Mouse (Mus musculus) heart, adult 2 months (tissue): ENCODE measurements around the gene Gast. TPM values are rescaled to one million over a fixed set of nuclear protein-coding genes. Genes with fewer than 3 reads are reported as not detected.
A peak's percentile ranks its signal among the peaks of the same experiment; 100 is the strongest.

Experiments
- DNase-seq, 2 experiments: peaks; one replicate each; pipeline ENCODE4 v3.0.0; 2021
- H3K27ac ChIP-seq: fragments of 200-600 bp; 2 replicates; pipeline ENCODE4 v1.8.1; 2022
- H3K27me3 ChIP-seq: fragments of 200-500 bp; 2 replicates; pipeline ENCODE4 v1.6.1; 2012; ENCODE audit warnings: mild to moderate bottlenecking, low read length, inconsistent platforms, mixed read lengths; ENCODE audit not compliant: control insufficient read depth, insufficient read depth
- H3K36me3 ChIP-seq: fragments of 200-500 bp; 2 replicates; pipeline ENCODE4 v1.6.1; 2012; ENCODE audit warnings: low read length, inconsistent platforms; ENCODE audit not compliant: control insufficient read depth, insufficient read depth
- H3K4me1 ChIP-seq: fragments of 200-500 bp; 2 replicates; pipeline ENCODE4 v1.6.1; 2011; ENCODE audit warnings: low read length; ENCODE audit not compliant: control insufficient read depth, insufficient read depth
- H3K4me3 ChIP-seq: fragments of 200-600 bp; 2 replicates; pipeline ENCODE4 v1.8.1; 2022
- H3K79me2 ChIP-seq: fragments of 200-500 bp; replicated peaks from 2 replicates; pipeline ENCODE4 v1.6.1; 2012; ENCODE audit warnings: mild to moderate bottlenecking, inconsistent platforms, low read length, moderate library complexity, mixed read lengths; ENCODE audit not compliant: control insufficient read depth, insufficient read depth
- H3K9ac ChIP-seq: fragments of 200-500 bp; 2 replicates; pipeline ENCODE4 v1.6.1; 2012; ENCODE audit warnings: low read depth, mild to moderate bottlenecking, control low read depth, inconsistent platforms, low read length, mixed read lengths
- CTCF ChIP-seq: fragments of 200-600 bp; IDR thresholded peaks from 2 replicates; pipeline ENCODE4 v1.8.1; 2022; ENCODE audit warnings: antibody characterized with exemption, mild to moderate bottlenecking, moderate library complexity
- EP300 ChIP-seq: fragments of 200-500 bp; IDR thresholded peaks from 2 replicates; pipeline ENCODE4 v1.6.1; 2011; ENCODE audit warnings: low read depth, low read length, control low read depth; ENCODE audit not compliant: insufficient read depth
- POLR2A ChIP-seq: fragments of 200-500 bp; IDR thresholded peaks from 2 replicates; pipeline ENCODE4 v1.6.1; 2011; ENCODE audit warnings: mild to moderate bottlenecking, low read depth, low read length, control low read depth; ENCODE audit not compliant: insufficient read depth
- WGBS: fragments of 180-500 bp; shearing (Covaris S2); methylation state at CpG from one replicate; pipeline ENCODE4 v1.1.7; 2018; 5-methylcytosine and 5-hydroxymethylcytosine counted together
- intact Hi-C: fragments of 180-260 bp; cut with DNase I; formaldehyde crosslinking; loops from one replicate; pipeline ENCODE4 v1.15.1; 2025
- polyA plus RNA-seq: library from polyadenylated mRNA; depleted of rRNA; stranded (reverse); fragments of >200 nt; gene quantifications from 2 replicates; pipeline ENCODE4 v1.2.3, GENCODE M21; 2012
- total RNA-seq, 2 experiments: library from RNA; stranded (reverse); gene quantifications; 2 replicates each; pipeline ENCODE4 v1.2.3; 2021

The Gast gene
- total and polyA plus RNA-seq, 3 experiments: not detected

- Histone ChIP-seq H3K27ac (peak overlapping the region; percentile 24; the same call in 1 of the 2 replicates), H3K79me2 (no peaks in the 10 kb centered on the region), H3K4me1 (no peaks in the 10 kb centered on the region), H3K9ac (no peak overlapping the region), H3K4me3 (no peak overlapping the region), H3K36me3 (no peaks in the 10 kb centered on the region), H3K27me3 (no peaks in the 10 kb centered on the region)
- WGBS: 52% methylated on average over 1 of the region's 1 CpGs
- intact Hi-C loops: no loop called here
- DNase-seq: no peak
- no peak for TF ChIP-seq CTCF
- TF ChIP-seq POLR2A: no peak
- TF ChIP-seq EP300: no peak
Measured at GRCm38 (mm10) chr11:100311656-100312055, 22.6 kb upstream of the Gast start.

- Histone ChIP-seq H3K4me1 (no peaks in the 10 kb centered on the region), H3K27me3 (no peaks in the 10 kb centered on the region), H3K36me3 (no peaks in the 10 kb centered on the region), H3K4me3 (no peak overlapping the region), H3K9ac (no peak overlapping the region), H3K27ac (peak overlapping the region; percentile 24), H3K79me2 (no peaks in the 10 kb centered on the region)
- TF ChIP-seq EP300: peak; percentile 90
- TF ChIP-seq POLR2A: no peak
- WGBS: 26% methylated on average over 5 of the region's 5 CpGs
- intact Hi-C loops: no loop called here
- DNase-seq: peak in 1 of 2 experiments; percentile 54
Measured at GRCm38 (mm10) chr11:100312096-100312679, 22.0 kb upstream of the Gast start.

GRCm38 (mm10) chr11:100313424-100313823 is 20.8 kb upstream of the Gast start:
- no peaks in the 10 kb centered on the region for H3K36me3 ChIP-seq
- no peak overlapping the region for H3K9ac ChIP-seq
- no peaks in the 10 kb centered on the region for H3K27me3 ChIP-seq
- no peaks in the 10 kb centered on the region for H3K4me1 ChIP-seq
- no peak for DNase-seq
- no peak overlapping the region for H3K4me3 ChIP-seq
- no peak overlapping the region for H3K27ac ChIP-seq
- TF ChIP-seq EP300: no peak
- TF ChIP-seq POLR2A: no peak
- TF ChIP-seq CTCF: no peak
- intact Hi-C loops: no loop called here
- no peaks in the 10 kb centered on the region for H3K79me2 ChIP-seq
- WGBS: 89% methylated on average over 6 of the region's 6 CpGs

GRCm38 (mm10) chr11:100315439-100315838 is 18.8 kb upstream of the Gast start:
- Histone ChIP-seq H3K4me3 (no peak overlapping the region), H3K79me2 (no peaks in the 10 kb centered on the region), H3K36me3 (no peaks in the 10 kb centered on the region), H3K27ac (no peak overlapping the region), H3K4me1 (no peaks in the 10 kb centered on the region), H3K27me3 (no peaks in the 10 kb centered on the region), H3K9ac (no peak overlapping the region)
- DNase-seq: no peak
- WGBS: 80% methylated on average over 5 of the region's 5 CpGs
- intact Hi-C loops: no loop called here
- no peak for TF ChIP-seq CTCF
- no peak for TF ChIP-seq EP300
- no peak for TF ChIP-seq POLR2A

GRCm38 (mm10) chr11:100317826-100318380 is 16.3 kb upstream of the Gast start:
- no peak for TF ChIP-seq CTCF
- no peak for TF ChIP-seq EP300
- TF ChIP-seq POLR2A: no peak
- no peak for DNase-seq
- Histone ChIP-seq H3K4me3 (no peak overlapping the region), H3K4me1 (peaks cover 2% of the 10 kb centered on the region), H3K27me3 (no peaks in the 10 kb centered on the region), H3K79me2 (no peaks in the 10 kb centered on the region), H3K27ac (no peak overlapping the region), H3K36me3 (peaks cover 14% of the 10 kb centered on the region), H3K9ac (no peak overlapping the region)
- 70% methylated on average over 6 of the region's 6 CpGs for WGBS
- intact Hi-C loops: no loop called here

- Histone ChIP-seq H3K27me3 (no peaks in the 10 kb centered on the region), H3K36me3 (peaks cover 14% of the 10 kb centered on the region), H3K4me1 (peaks cover 2% of the 10 kb centered on the region), H3K9ac (no peak overlapping the region), H3K4me3 (peak overlapping the region; percentile 61), H3K79me2 (no peaks in the 10 kb centered on the region), H3K27ac (peak overlapping the region; percentile 71)
- 86% methylated on average over 10 of the region's 10 CpGs for WGBS
- DNase-seq: no peak
- TF ChIP-seq CTCF (no peak), POLR2A (no peak), EP300 (no peak)
- intact Hi-C loops: no loop called here
Measured at GRCm38 (mm10) chr11:100318529-100319451, 15.4 kb upstream of the Gast start.
